Comparison of ENCODE assay signal across 23 mouse cellular contexts in the genomic region with DNA sequence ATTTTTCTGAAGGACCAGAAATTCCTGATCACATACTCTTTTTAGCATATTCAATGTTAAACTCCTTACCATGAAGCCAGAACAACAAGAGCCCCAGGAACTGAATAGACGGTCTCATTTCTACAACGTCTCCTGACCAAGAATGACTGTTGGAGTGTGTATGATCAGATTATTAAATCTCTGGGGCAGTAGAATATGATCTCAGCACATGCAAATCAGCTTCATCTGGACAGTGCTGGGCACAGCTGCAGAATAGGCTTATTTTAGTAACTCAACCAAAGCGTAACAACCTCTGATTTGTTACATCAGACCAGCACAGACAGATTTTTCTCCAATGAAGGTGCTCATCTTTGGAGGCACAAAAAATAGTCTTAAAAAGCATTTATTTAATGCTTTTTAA.
DNase-seq lines count a peak whose midpoint lies in the region; ATAC-seq and TF ChIP-seq lines count a peak whose summit lies in the region.
"Had no signal": no experiment of that assay in that cellular context is flagged by ENCODE, and none has a peak within 500 bp of the region (broad histone marks: within the 10 kb centered on the region; RNA-seq: fewer than 3 reads in every experiment).

No protein-coding gene starts in this region.

- ATAC-seq in neutrophil, adult 5-6 weeks (ENCODE audit: extremely low read depth, insufficient number of reproducible peaks, low FRiP score, poor library complexity, severe bottlenecking) = 0 out of 2 replicates have a peak, but pooled peaks have one; percentile 16
- ATAC-seq in inflammation-experienced regulatory T-cells, adult 6 months = no peak
- ATAC-seq: activated CD4-positive, CD25-positive, alpha-beta regulatory T cell, adult 4 months; forebrain, embryonic 14.5 days; forebrain, embryonic 16.5 days; Patski had no signal

- WGBS in cerebellum, adult 2 months = 66% methylated on average over 3 of the region's 3 CpGs

- no peak for TF ChIP-seq CTCF in cerebellum, adult 2 months (IDR thresholded peaks at IDR 0.05; ENCODE audit: borderline replicate concordance, insufficient read depth, low read depth, low read length)

- H3K27ac ChIP-seq in cerebellum, adult 2 months (ENCODE audit: insufficient read depth, low read length) = no peak overlapping the region
- H3K27ac ChIP-seq: embryonic facial prominence, embryonic 13.5 days; embryonic facial prominence, embryonic 15.5 days; forebrain, embryonic 10.5 days; forebrain, embryonic 12.5 days had no signal

- H3K4me1 ChIP-seq in cerebellum, adult 2 months (ENCODE audit: control insufficient read depth, insufficient read depth, low read length) = no peaks in the 10 kb centered on the region
- H3K4me1 ChIP-seq: embryonic facial prominence, embryonic 13.5 days; embryonic facial prominence, embryonic 15.5 days; forebrain, embryonic 10.5 days; forebrain, embryonic 12.5 days had no signal

- no peak overlapping the region for H3K4me3 ChIP-seq in cerebellum, adult 2 months (replicated peaks; ENCODE audit: insufficient read depth, low read depth, low read length)
- H3K4me3 ChIP-seq: embryonic facial prominence, embryonic 13.5 days; embryonic facial prominence, embryonic 15.5 days; erythroblast, embryonic 14.5 days; forebrain, embryonic 10.5 days; forebrain, embryonic 12.5 days had no signal

- peak; percentile 12 to 16 for DNase-seq in spleen, postnatal 36 days (ENCODE audit: low spot score in 2 of 2)
- DNase-seq in spleen, postnatal 10 days (ENCODE audit: low spot score in 2 of 2) = no peak
- no peak for DNase-seq in cerebellum, adult 2 months
- DNase-seq: adrenal gland, adult 8-10 months; adrenal gland, postnatal 14 days; adrenal gland, postnatal 36 days; cerebellum, adult 11-12 months; cerebellum, adult 8-10 months; cerebellum, adult 9-11 months; cerebellum, postnatal 14 days; cerebellum, postnatal 36 days; embryo, embryonic 11 days had no signal

- no peak for TF ChIP-seq POLR2A in cerebellum, adult 2 months (IDR thresholded peaks at IDR 0.05; ENCODE audit: borderline replicate concordance, insufficient read depth, low read length)

- H3K27me3 ChIP-seq in cerebellum, adult 2 months (ENCODE audit: control insufficient read depth, insufficient read depth, low read length) = no peaks in the 10 kb centered on the region
- H3K27me3 ChIP-seq: embryonic facial prominence, embryonic 13.5 days; embryonic facial prominence, embryonic 15.5 days; forebrain, embryonic 12.5 days; Patski had no signal

Comparison
In these comparisons a context has a peak if more than half of its experiments do, and no peak if none do; other contexts are left out.
1. DNase-seq: peak in spleen, postnatal 36 days (2 of 2); none in spleen, postnatal 10 days (0 of 2) and cerebellum, adult 2 months (0 of 2).